Mouse (Mus musculus): ENCODE measurements around the gene Idh2. TPM values are rescaled to one million over a fixed set of nuclear protein-coding genes. Genes with fewer than 3 reads are reported as not detected.

The Idh2 gene
- polyA plus RNA-seq, 1 experiment from 2014 or later, result 595 TPM

DNA sequence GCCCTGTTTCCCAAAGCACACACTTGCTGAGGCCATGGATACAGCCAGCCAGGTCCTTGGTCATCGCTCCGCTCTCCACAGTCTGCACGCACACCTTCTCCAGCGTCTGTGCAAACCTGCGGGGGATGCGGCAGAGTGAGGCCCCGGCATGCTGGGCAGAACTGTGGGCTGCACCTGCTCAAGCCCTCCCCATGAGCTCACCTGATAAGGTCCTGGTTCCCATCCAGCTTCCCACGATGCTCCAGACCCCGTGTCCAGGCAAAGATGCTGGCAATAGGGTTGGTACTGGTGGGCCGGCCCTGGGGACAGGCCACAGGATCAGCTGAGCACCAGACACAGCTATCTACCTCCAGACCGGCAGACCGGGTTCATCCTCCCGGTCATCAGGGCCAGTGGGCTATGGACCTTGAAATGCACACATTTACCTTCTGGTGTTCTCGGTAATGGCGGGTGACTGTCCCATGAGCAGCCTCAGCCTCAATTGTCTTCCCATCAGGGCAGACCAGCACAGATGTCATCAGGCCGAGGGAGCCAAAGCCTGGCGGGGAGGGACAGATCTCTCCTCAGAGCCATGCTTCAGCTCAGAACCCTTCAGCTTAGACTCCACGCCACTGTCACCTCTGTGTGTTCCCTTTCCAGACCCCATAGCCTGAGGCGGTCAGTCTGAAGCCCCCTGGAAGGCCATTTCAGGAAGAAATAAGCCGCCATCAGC lies 19.4 kb downstream of the Idh2 start:
- no peaks in the 10 kb centered on the region for H3K9me3 ChIP-seq
- 90% methylated on average over 20 of the region's 20 CpGs for WGBS
- H3K36me3 ChIP-seq, result peaks cover 71% of the 10 kb centered on the region
- H3K9ac ChIP-seq, result no peak overlapping the region
- H3K27me3 ChIP-seq (replicated peaks), result no peaks in the 10 kb centered on the region
- H3K4me2 ChIP-seq, result no peak overlapping the region
- no peak overlapping the region for H3K27ac ChIP-seq
- H3K4me3 ChIP-seq (replicated peaks), result no peak overlapping the region
- peaks cover 8% of the 10 kb centered on the region; the same call in 1 of the 2 replicates for H3K4me1 ChIP-seq
- no peak for ATAC-seq (ENCODE audit: insufficient read depth, low FRiP score, low read depth)

DNA sequence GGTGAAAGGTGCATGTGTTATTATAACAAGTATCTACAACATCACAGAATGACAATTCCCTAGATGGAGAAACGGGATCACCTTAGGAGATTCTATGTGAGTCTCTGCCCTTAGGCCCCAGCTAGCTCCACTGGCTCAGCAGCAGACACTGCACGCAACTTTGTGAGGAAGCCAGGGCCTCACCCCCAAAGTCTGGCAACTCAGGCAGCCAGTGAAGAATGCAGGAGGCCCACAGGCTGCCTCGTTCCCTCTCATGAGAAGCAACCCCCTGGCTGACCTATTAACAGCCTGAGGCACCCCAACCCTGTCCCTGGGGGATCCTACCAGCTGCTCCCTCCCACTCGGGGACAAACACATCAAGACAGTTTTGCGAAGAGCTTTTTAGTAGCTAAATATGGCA lies 20.7 kb downstream of the Idh2 start:
- Histone ChIP-seq H3K4me3 (replicated peaks) (no peak overlapping the region), H3K4me2 (no peak overlapping the region), H3K4me1 (peaks cover 8% of the 10 kb centered on the region; the same call in 1 of the 2 replicates), H3K9ac (no peak overlapping the region), H3K27me3 (replicated peaks) (no peaks in the 10 kb centered on the region), H3K36me3 (peaks cover 70% of the 10 kb centered on the region), H3K27ac (no peak overlapping the region), H3K9me3 (no peaks in the 10 kb centered on the region)
- WGBS, result 78% methylated on average over 5 of the region's 5 CpGs
- ATAC-seq (ENCODE audit: insufficient read depth, low FRiP score, low read depth), result no peak

DNA sequence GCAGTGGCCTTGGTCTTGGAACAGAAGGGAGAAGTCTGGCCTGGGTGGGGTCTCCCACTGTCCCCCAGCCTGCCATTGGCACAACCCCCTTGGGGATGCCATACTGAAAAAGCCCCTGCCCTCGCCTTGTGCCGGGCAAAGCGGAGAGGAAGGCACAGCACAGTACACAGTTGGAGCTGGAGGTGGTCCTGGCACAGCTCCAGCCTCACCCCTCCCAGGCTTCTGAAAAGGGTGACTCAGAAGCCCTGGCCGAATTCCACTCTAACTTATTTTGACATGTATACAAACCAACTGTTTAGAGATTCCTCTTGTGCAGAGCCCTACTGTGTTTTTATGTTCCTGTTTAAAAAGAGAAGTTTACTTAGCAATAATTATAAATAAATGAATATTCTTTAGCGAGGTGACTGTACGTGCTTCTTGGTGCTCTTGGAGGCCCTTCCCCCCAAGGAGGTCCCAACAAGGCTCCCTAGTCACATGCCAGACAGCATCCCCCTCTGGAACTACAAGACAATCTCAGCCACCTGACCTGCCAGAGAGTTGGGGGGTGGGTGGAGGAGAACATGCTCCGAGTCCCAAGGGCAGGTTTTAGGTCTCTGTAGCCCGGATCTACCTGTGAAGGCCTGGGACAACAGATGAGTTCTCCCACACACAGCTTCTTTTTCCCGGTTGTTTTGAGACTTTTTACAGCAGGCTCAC lies 22.7 kb downstream of the Idh2 start:
- Histone ChIP-seq H3K9me3 (no peaks in the 10 kb centered on the region), H3K9ac (no peak overlapping the region), H3K27ac (peak overlapping the region; percentile 64), H3K27me3 (replicated peaks) (no peaks in the 10 kb centered on the region), H3K4me3 (replicated peaks) (no peak overlapping the region), H3K4me2 (no peak overlapping the region), H3K36me3 (peaks cover 61% of the 10 kb centered on the region), H3K4me1 (peaks cover 8% of the 10 kb centered on the region; the same call in 1 of the 2 replicates)
- WGBS, result 51% methylated on average over 9 of the region's 9 CpGs
- peak; percentile 33 for ATAC-seq (ENCODE audit: insufficient read depth, low FRiP score, low read depth)

DNA sequence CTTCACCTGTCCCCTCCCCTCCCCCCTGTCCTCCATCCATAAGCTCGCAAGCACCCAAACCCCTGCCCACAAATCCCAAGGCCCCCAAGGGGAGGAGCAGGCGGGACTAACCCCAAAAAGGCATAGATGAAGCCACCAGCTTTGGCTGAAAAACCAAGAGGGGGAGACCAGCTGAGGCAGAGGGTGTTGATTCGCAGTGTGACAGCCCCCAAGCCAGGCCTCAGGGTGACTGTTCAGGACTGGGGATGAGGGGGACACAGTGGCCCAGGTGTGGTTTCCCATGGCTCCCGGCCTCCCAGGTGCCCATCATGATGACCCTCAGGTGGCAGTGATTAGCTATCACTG lies 23.4 kb downstream of the Idh2 start:
- H3K9ac ChIP-seq, result no peak overlapping the region
- no peaks in the 10 kb centered on the region for H3K9me3 ChIP-seq
- peaks cover 8% of the 10 kb centered on the region; the same call in 1 of the 2 replicates for H3K4me1 ChIP-seq
- H3K27ac ChIP-seq, result peak overlapping the region; percentile 64
- H3K36me3 ChIP-seq, result peaks cover 63% of the 10 kb centered on the region
- WGBS, result 74% methylated on average over 4 of the region's 4 CpGs
- no peak overlapping the region for H3K4me2 ChIP-seq
- H3K27me3 ChIP-seq (replicated peaks), result no peaks in the 10 kb centered on the region
- no peak for ATAC-seq (ENCODE audit: insufficient read depth, low FRiP score, low read depth)
- H3K4me3 ChIP-seq (replicated peaks), result no peak overlapping the region

DNA sequence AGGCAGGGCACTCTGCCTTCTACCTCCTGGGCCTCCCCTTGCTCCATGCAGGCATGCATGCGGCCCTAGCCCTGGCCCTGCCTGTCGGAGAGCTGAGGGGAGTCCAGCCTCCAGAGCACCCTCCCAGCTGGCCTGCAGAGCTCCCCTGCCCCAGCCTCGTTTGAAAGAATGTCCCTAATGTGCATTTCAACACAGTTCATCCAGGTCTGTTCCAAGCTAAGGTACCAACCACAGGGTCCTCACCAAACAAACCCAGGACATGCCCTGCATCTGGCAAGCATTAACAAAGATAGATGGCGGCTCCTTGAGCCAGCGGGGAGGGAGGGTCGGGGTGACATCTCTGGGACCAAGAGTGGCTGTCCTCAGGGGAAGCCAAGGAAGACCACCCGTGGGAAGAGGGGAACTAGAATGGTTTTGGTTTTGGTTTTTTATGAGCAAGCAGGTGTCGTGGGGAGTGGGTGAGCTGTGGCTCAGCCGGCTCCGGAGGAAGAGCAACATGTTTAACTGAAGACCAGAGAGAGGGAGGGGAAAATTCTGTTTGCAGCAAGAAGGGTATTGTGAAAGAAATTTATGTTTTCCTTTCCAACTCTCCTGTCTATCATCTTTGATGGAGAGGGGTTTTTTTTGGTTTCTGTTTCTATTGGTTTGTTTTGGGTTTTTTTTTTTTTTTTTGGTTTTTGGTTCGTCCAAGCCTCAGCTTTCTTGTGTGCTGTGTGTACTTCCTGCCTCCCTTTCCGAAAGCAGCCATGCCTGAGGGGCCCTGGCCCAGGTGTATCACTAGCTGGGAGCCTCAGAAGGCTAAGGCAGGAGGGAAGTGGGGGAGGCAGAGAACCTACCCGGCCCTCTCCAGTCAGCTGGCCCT lies 24.0 kb downstream of the Idh2 start:
- no peak overlapping the region for H3K27ac ChIP-seq
- no peaks in the 10 kb centered on the region for H3K9me3 ChIP-seq
- ATAC-seq (ENCODE audit: insufficient read depth, low FRiP score, low read depth), result no peak
- H3K4me1 ChIP-seq, result peaks cover 8% of the 10 kb centered on the region; the same call in 1 of the 2 replicates
- no peaks in the 10 kb centered on the region for H3K27me3 ChIP-seq (replicated peaks)
- no peak overlapping the region for H3K4me3 ChIP-seq (replicated peaks)
- no peak overlapping the region for H3K4me2 ChIP-seq
- no peak overlapping the region for H3K9ac ChIP-seq
- H3K36me3 ChIP-seq, result peaks cover 66% of the 10 kb centered on the region
- 62% methylated on average over 13 of the region's 13 CpGs for WGBS

DNA sequence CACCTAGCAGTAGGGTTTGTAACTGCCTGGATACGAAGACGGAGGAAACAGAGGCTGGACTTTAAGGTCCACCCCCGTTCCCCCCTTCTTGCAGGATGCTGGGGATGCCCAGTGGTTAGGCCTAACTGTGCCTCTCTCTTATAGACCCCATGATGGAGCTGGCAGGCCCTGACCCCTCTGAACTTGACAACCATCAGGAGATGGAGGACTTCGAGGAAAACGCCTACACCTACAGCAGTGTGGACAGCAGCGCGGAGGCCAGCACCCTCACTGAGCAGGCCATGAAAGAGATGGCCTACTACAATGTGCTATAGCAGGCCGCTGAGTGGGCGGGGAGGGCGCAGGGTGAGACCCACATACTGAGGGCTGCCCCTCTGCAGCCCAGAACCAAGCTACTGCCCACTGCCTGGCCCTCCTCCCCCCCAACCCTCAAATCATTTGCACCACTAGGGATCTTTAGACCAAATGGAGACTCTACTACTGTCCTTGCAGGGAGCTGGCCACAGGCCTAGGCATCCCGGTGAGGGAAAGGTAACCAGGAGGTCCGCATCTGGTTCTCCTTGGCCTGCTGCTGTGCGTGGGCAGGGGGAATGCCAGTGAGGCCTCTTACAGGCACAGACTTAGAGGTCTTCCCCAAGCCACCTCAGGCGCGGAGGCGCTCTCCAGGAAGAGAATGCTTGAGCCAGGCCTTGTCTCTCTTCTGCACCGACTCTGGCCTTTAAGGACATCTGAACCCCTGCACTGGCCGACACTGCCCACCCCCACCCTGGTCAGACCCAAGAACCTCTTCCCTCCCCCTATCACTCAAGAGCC lies 24.8 kb downstream of the Idh2 start:
- no peaks in the 10 kb centered on the region for H3K27me3 ChIP-seq (replicated peaks)
- H3K9ac ChIP-seq, result no peak overlapping the region
- no peak overlapping the region for H3K4me2 ChIP-seq
- peaks cover 63% of the 10 kb centered on the region for H3K36me3 ChIP-seq
- H3K4me1 ChIP-seq, result peaks cover 11% of the 10 kb centered on the region; the same call in 1 of the 2 replicates
- no peaks in the 10 kb centered on the region for H3K9me3 ChIP-seq
- ATAC-seq (ENCODE audit: insufficient read depth, low FRiP score, low read depth), result no peak
- WGBS, result 83% methylated on average over 18 of the region's 18 CpGs
- no peak overlapping the region for H3K4me3 ChIP-seq (replicated peaks)
- no peak overlapping the region for H3K27ac ChIP-seq

DNA sequence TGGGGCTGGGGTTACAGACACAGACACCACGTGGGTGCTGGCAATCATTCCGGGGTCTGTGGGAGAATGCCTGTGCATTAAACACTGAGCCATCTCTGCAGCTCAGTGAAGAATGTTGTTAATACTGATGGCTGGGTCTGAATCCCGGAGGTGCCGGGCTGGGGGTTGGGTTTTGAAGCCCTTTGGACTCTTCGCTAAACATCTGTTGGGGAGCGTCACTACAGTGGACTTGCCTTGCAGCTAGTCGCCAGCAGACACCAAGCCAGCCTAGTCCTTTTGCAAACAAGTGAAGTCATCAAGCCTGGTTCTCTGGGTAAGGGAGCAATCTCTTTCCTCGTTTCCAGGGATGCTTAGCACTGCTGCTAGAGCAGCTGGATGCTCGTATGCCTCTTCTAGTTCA lies 27.0 kb downstream of the Idh2 start:
- peaks cover 48% of the 10 kb centered on the region for H3K36me3 ChIP-seq
- no peak overlapping the region for H3K4me2 ChIP-seq
- H3K27me3 ChIP-seq (replicated peaks), result no peaks in the 10 kb centered on the region
- ATAC-seq (ENCODE audit: insufficient read depth, low FRiP score, low read depth), result no peak
- H3K9me3 ChIP-seq, result no peaks in the 10 kb centered on the region
- no peak overlapping the region for H3K4me3 ChIP-seq (replicated peaks)
- no peak overlapping the region for H3K27ac ChIP-seq
- 60% methylated on average over 9 of the region's 9 CpGs for WGBS
- H3K4me1 ChIP-seq, result peaks cover 11% of the 10 kb centered on the region; the same call in 1 of the 2 replicates
- no peak overlapping the region for H3K9ac ChIP-seq

DNA sequence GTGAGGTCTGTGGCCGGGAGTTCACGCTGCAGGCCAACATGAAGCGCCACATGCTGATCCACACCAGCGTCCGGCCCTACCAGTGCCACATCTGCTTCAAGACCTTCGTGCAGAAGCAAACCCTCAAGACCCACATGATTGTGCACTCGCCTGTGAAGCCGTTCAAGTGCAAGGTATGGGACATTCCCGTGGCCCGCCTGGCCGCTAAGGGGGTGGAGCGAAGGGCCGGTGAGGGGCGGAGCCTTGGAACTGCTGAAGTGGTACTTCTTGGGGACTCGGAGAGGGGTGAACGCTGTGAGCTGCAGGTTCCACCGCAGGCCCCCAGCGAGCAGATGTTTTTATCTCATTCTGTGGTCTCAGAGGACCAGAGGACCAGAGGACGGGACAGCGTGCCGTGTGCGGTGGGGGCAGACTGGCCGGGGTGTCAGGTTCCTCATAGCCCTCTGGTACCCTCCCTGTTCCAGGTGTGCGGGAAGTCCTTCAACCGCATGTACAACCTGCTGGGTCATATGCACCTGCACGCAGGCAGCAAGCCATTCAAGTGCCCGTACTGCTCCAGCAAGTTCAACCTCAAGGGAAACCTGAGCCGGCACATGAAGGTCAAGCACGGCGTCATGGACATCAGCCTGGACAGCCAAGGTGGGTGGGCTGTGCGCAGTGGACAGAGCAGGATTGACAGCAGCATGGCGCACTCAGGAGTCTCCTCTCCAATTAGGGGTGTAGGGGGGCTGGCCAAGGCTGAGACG lies 29.0 kb downstream of the Idh2 start:
- ATAC-seq (ENCODE audit: insufficient read depth, low FRiP score, low read depth), result peak; percentile 11; the same call in 1 of the 2 replicates
- Histone ChIP-seq H3K36me3 (peaks cover 44% of the 10 kb centered on the region), H3K9me3 (no peaks in the 10 kb centered on the region), H3K27me3 (replicated peaks) (no peaks in the 10 kb centered on the region), H3K4me1 (0 out of 2 replicates have a peak, but pooled peaks cover 3% of the 10 kb centered on the region), H3K4me3 (replicated peaks) (no peak overlapping the region), H3K27ac (no peak overlapping the region), H3K4me2 (no peak overlapping the region), H3K9ac (no peak overlapping the region)
- 84% methylated on average over 33 of the region's 33 CpGs for WGBS

DNA sequence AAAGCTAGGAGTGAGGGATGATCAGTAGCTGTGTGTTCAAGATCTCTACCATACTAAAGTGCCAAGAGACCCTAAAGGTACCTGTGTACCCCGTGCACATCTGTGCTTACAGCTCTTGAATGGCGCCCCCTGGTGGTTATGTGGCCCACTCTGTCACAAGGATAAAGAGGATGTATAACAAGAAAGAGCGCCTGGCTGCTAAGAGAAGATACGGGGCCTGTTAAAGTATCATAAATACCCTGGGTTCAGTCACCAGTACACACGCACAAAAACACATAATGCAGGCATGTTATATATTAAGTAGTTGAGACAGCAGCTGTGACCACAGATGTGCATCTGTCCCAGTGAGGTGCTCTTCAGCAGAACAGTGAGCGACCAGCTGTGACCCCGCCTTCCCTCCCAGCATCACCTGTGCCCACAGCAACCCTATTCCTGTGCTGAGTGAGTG lies 30.7 kb downstream of the Idh2 start:
- Histone ChIP-seq H3K4me1 (0 out of 2 replicates have a peak, but pooled peaks cover 3% of the 10 kb centered on the region), H3K9me3 (no peaks in the 10 kb centered on the region), H3K27ac (no peak overlapping the region), H3K36me3 (peaks cover 32% of the 10 kb centered on the region; the same call in 1 of the 2 replicates), H3K9ac (no peak overlapping the region), H3K27me3 (replicated peaks) (no peaks in the 10 kb centered on the region), H3K4me3 (replicated peaks) (no peak overlapping the region), H3K4me2 (no peak overlapping the region)
- WGBS, result 56% methylated on average over 7 of the region's 7 CpGs
- ATAC-seq (ENCODE audit: insufficient read depth, low FRiP score, low read depth), result no peak

DNA sequence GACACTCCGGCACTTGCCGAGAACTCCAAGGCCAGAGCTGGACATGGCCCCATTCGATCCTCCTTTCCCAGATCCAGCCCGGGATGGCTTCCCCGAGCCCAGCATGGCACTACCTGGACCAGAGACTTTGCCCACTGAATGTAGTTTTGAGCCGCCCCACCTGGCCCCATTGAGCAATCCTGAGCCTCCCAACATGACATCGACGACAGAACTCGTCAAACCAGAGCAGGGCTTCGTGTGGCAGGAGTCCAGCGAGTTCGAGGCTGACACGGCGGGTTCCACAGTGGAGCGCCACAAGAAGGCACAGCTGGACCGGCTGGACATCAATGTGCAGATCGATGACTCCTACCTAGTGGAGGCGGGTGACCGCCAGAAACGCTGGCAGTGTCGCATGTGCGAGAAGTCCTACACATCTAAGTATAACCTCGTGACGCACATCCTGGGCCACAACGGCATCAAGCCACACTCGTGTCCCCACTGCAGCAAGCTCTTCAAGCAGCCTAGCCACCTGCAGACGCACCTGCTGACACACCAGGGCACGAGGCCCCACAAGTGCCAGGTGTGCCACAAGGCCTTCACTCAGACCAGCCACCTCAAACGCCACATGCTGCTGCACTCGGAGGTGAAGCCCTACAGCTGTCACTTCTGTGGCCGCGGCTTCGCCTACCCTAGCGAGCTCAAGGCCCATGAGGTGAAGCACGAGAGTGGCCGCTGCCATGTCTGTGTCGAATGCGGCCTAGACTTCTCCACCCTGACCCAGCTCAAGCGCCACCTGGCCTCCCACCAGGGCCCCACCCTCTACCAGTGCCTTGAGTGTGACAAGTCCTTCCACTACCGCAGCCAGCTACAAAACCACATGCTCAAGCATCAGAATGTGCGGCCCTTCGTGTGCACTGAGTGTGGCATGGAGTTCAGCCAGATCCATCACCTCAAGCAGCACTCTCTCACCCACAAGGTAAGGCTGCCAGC lies 33.3 kb downstream of the Idh2 start:
- peaks cover 24% of the 10 kb centered on the region for H3K4me1 ChIP-seq
- no peak overlapping the region for H3K9ac ChIP-seq
- 90% methylated on average over 42 of the region's 42 CpGs for WGBS
- H3K4me3 ChIP-seq (replicated peaks), result no peak overlapping the region
- H3K27ac ChIP-seq, result no peak overlapping the region
- H3K36me3 ChIP-seq, result peaks cover 17% of the 10 kb centered on the region; the same call in 1 of the 2 replicates
- no peak overlapping the region for H3K4me2 ChIP-seq
- no peaks in the 10 kb centered on the region for H3K9me3 ChIP-seq
- no peaks in the 10 kb centered on the region for H3K27me3 ChIP-seq (replicated peaks)
- no peak for ATAC-seq (ENCODE audit: insufficient read depth, low FRiP score, low read depth)

Measured in stomach, embryonic 15.5 days (tissue).